Mouse (Mus musculus): Measurements from ENCODE around the gene Apbb2. TPM values are rescaled to one million over a fixed set of nuclear protein-coding genes. Genes with fewer than 3 reads are reported as not detected.

The Apbb2 gene
- polyA plus RNA-seq, 2 experiments from 2014 or later = 5.0 TPM; not detected in 1

DNA sequence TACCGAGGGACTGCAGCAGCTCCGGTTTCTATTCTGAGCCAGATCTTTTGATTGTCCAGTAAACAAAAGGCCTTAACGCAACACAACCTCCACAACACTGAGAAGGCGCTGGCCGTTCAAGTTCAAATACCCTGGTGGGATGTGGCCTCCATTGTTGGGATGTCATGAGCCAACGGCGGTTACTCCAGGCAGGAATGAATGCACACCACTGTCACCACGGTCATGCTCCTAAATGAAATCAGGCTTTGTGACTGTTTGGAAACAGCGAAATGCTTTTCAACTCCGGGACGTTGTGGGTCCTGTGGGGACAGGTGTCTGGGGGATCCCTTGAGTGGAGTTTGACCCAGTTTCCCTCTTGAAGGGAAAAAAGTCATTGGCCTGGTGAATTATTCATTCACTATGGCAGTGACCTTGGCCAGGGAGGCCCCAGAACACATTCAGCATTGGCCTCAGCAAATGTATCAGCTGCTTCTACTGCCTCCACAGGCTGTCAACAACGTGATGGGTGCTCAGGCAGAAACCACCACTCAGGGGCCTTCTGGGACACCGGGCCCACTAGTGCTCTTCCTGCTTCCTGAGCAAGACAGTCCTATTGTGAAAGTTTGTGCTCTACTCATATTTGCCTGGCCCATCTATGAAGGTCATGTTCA is 244.9 kb downstream of the Apbb2 start:
- no peak for ATAC-seq

- ATAC-seq = no peak
These were observed 247.5 kb downstream of the Apbb2 start for GRCm38 (mm10) chr5:66371131-66371530.

GRCm38 (mm10) chr5:66368966-66369365 is 249.6 kb downstream of the Apbb2 start:
- no peak for ATAC-seq

DNA sequence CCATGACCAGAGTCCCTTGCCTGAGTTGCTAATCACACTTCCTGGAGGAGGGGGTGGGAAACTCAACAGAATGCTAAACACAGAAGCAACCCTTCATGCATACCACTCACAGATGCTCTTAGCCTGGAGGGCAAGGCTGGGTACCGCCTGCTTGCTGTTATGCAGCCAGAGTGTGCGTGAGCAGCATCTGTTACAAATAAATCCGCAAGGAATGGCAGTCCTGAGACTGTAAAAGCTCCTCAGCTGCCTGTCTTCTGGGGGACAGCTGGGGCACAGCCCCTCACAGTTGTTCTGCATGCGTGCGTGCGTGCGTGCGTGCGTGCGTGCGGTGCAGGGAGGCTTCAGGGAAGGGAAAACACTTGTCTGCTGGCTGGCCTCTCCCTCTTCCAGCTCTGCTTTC is 250.9 kb downstream of the Apbb2 start:
- no peak for ATAC-seq

DNA sequence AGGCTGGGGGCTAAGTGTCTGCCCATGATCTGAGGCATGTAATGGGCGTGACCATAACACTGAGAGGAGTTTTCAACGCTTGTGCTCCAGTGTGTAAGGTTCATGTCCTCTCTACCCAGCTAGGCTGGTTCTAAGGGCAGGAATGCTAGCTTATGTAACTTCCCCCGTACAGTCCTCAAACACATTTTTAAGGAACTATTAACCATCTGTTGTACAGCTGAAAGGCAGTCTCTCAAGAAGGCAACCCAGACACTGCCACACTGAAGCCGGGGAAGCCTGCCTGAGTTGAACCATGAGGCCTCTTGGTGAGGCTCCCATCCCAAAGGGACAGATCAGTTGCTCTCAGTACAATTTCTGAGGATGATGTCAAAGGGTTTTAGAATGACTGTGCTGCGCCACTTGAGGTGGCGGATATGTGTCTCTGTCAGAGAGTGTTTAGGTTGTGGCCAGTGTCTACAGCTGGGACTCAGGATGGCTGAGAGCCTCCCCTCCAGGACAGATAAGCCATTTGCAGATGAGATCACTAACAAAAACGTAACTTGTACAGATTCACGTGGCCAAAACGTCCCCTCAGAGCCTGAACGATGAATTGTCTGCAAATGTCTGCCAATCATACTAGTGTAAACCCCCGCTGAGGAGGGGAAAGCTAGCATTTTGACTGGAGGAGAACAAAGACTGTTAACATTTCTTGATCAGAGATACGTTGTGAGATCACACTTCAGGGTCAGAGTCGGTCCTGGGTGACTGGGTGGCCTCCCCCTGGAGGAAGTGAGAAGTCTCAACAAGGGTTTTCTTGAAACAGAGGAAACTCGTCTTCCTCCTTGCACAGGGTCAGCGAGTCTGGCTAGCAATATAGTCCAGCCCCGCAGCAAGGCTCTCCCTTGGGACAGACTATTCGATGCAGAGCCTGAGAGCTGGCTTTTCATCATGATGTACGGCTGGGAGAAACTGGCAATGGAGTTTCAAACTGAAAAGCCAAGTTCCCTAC is 255.0 kb downstream of the Apbb2 start:
- no peak for ATAC-seq

DNA sequence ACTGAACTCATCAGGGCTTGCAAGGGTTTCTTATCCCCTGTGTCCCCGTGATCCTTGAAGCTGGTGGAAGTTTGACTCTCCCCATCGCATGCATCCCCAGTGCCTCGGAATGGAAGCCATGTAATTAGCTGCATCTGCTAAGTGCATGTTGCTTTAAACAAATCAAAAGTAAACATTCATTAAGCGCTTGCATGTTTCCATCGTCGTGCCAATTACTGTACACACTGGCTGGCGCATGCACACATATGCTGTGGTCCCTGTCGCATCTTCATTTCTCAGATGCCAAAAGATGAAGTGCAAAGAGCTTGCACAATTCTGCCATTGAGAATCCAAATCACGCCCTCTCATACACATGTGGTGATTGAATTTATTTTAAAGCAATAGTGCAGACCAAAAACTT is 257.8 kb downstream of the Apbb2 start:
- ATAC-seq = no peak

DNA sequence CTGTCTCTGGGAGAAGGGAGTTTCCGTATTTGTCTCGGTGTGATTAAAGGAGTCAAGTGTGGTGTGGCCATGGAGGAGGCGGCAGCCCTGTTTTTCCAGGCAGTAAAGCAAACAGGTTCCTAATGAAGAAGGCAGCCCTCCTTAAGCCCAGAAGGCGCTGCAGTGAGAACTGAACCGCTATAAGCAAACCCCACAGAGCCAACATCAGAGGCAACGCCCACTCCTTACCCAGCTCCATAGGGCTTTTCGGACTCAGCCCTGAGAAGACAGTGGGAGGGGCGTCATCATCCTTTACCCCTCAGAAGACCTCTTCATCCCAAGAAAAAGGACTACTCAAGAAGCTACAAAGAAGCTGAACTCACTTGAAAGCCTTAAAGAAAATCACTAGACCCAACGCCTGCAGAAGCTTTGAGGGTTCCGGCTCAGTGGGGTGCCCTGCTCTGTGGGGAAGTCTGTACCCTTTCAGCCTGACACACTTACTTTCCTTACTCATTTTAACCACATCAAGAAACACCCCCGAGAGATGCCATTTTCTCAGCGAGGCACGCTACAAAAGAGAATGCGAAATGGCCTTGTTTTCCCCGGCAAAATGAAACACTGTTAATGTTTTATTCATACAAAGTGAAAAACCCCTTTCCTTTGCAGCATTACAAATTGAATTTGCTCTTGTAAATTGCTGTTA is 258.7 kb downstream of the Apbb2 start:
- no peak for ATAC-seq

GRCm38 (mm10) chr5:66355147-66355546 is 263.4 kb downstream of the Apbb2 start:
- ATAC-seq = no peak

- no peak for ATAC-seq
These were observed 264.7 kb downstream of the Apbb2 start for GRCm38 (mm10) chr5:66353876-66354275.

- ATAC-seq = no peak
These were observed 266.7 kb downstream of the Apbb2 start for GRCm38 (mm10) chr5:66351836-66352390.

DNA sequence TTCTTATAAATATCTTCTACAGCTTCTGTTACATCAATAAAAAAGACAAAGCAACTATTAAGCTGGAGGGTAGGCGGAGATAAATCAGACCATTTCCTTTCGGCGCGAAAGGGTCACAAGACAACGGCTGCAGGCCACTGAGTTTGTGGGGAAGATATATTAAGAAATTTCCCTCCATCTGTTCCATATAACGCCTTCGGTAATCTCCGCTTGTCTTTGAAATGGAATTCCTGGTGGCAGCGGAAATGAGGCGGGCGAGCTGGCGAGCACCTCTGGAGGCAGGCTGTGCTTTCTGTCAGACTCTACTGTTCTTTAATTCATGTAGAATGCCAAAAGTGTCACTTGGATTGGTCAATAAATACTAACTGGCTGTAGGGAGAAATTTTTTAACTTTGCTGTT is 267.5 kb downstream of the Apbb2 start:
- ATAC-seq = no peak

DNA sequence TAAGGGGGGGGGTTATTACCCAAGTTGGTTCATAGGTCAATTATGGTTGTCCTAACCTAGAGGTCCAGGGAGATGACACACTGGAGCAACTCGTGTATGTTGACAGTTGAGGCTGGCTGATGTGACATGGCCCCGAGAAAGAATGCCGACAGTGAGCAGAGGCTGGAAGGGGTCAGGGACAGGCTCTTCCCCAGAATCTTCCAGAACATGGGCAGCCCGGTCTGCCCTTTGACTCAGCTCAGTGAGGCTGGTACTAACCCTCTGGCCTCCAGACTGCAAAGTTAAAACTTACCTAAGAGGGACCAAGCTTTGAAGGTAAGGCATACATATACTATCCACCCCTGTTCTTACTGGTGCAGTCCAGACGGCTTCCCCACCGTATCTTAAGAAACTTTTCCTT is 268.0 kb downstream of the Apbb2 start:
- no peak for ATAC-seq

GRCm38 (mm10) chr5:66348421-66348820 is 270.2 kb downstream of the Apbb2 start:
- no peak for ATAC-seq

GRCm38 (mm10) chr5:66346756-66347155 is 271.8 kb downstream of the Apbb2 start:
- ATAC-seq = no peak

DNA sequence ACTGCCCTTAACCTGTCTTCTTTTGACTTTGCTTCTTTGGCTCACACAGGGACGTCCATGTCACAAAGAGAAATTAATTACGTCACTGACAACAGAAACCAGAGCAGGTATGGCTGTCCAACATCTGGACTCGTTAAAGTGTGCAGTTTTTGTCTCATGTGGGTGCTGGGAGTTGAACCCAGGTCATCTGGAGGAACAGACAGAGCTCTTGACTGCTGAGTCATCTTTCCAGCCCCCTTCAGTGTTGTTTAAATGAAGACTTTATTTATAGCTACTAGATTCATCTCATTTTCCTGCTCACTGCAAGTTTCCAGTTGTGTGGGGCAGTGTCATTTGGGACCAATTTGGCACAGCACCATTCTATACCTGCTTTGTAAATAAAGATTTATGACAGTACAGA is 273.4 kb downstream of the Apbb2 start:
- ATAC-seq = no peak

GRCm38 (mm10) chr5:66344182-66344581 is 274.4 kb downstream of the Apbb2 start:
- ATAC-seq = no peak

GRCm38 (mm10) chr5:66342285-66342684 is 276.3 kb downstream of the Apbb2 start:
- no peak for ATAC-seq

DNA sequence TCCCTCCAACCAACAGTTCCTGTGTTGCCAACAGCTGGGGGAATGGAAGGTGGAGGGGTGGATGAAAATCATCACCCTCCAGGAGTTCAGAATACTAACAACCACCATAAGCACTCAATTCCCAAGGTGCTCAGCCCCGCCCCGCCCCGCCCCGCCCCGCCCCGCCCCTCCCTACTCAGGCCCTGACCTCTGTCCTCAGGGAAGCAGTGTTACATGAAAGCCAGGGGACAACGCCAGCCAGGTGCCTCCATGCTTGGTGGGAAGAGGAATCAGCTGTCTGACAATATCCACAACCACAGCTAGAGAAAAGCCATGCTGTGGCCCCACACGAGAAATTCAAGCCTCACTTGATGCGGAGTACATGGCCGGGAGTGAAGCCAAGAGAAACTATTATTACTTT is 276.7 kb downstream of the Apbb2 start:
- ATAC-seq = no peak

- no peak for ATAC-seq
These were observed 278.1 kb downstream of the Apbb2 start for GRCm38 (mm10) chr5:66340356-66341102.

DNA sequence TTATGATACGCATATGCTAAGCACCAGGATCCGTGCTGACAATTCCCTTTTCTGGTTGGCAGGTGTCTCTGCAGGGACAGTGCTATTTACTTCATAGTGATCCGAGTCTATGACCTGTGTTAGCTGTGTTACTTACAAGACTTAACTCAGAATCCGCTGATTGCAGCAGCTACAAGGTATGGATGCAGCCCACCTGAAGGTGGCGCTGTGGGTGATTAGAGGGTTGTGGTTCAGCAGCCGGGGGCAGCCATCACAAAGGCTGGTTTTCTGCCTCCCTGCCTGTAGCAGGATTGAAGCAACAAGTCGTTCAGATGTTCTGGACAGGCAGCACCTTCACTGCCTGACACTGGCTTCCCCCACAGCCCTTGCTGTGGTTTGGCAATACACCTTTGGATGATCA is 280.0 kb downstream of the Apbb2 start:
- no peak for ATAC-seq

DNA sequence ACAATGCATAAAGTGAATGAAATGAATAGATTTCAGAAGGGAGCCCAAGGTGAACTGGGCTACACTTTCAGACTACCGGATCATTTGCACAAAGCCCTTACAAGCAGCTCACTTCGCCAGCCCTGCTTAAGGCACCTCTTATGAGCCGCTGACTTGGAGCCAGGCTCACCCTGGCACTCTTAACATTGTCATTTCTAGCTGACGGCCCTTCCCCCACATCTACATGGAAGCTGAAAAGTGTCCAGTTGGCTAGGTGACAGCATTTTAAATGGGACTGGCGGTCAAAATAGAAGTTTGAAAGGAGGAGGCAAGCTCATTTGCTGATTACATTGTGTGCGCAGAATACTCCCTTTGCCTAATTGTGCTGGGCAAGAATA is 280.6 kb downstream of the Apbb2 start:
- ATAC-seq = no peak
